Mouse (Mus musculus) lung, postnatal 0 days (tissue): ENCODE results near the gene Csrp1. TPM values are rescaled to one million over a fixed set of nuclear protein-coding genes. Genes with fewer than 3 reads are reported as not detected.

Experiments
- ATAC-seq: fragments of 200-750 bp; cut with Nextera tagmentation; 2 replicates; pipeline ENCODE4 v1.8.0; 2017; ENCODE audit warnings: moderate library complexity
- DNase-seq: peaks from one replicate; pipeline ENCODE4 v3.0.0-alpha.2; 2016; ENCODE audit warnings: low spot score
- H3K27ac ChIP-seq: fragments of 300-500 bp; sonication (generic); 2 replicates; pipeline ENCODE4 v1.5.1; 2014; ENCODE audit warnings: antibody characterized with exemption, mild to moderate bottlenecking, low read length, mixed read lengths
- H3K27me3 ChIP-seq: fragments of 300-500 bp; sonication (generic); replicated peaks from 2 replicates; pipeline ENCODE4 v1.6.1; 2014; ENCODE audit warnings: low read length, mixed read lengths; ENCODE audit not compliant: insufficient read depth
- H3K36me3 ChIP-seq: fragments of 300-500 bp; sonication (generic); 2 replicates; pipeline ENCODE4 v1.6.1; 2014; ENCODE audit warnings: low read length, mixed read lengths; ENCODE audit not compliant: insufficient read depth
- H3K4me1 ChIP-seq: fragments of 300-500 bp; sonication (generic); 2 replicates; pipeline ENCODE4 v1.6.1; 2014; ENCODE audit warnings: antibody characterized with exemption, low read depth, low read length, mixed read lengths; ENCODE audit not compliant: insufficient read depth
- H3K4me2 ChIP-seq: fragments of 300-500 bp; sonication (generic); replicated peaks from 2 replicates; pipeline ENCODE4 v1.6.1; 2014; ENCODE audit warnings: low read depth, mild to moderate bottlenecking, low read length, moderate library complexity, mixed read lengths
- H3K4me3 ChIP-seq: fragments of 300-500 bp; sonication (generic); 2 replicates; pipeline ENCODE4 v1.5.1; 2014; ENCODE audit warnings: low read depth, low read length
- H3K9ac ChIP-seq: fragments of 300-500 bp; sonication (generic); replicated peaks from 2 replicates; pipeline ENCODE4 v1.6.1; 2014; ENCODE audit warnings: low read depth, mild to moderate bottlenecking
- H3K9me3 ChIP-seq: fragments of 300-500 bp; sonication (generic); 2 replicates; pipeline ENCODE4 v1.6.1; 2016; ENCODE audit warnings: low read length, mixed read lengths
- CTCF ChIP-seq: IDR thresholded peaks from 2 replicates; pipeline ENCODE4 v1.5.1; 2016; ENCODE audit warnings: antibody characterized with exemption, mild to moderate bottlenecking
- EP300 ChIP-seq: IDR thresholded peaks from 2 replicates; pipeline ENCODE4 v1.6.1; 2016; ENCODE audit warnings: antibody characterized with exemption, mild to moderate bottlenecking, control low read depth
- WGBS: fragments of 180-500 bp; shearing (Covaris S2); extraction: QIAGEN DNeasy Blood & Tissue Kit; methylation state at CpG from one replicate; pipeline ENCODE4 v1.1.7; 2014; 5-methylcytosine and 5-hydroxymethylcytosine counted together
- polyA plus RNA-seq: library from polyadenylated mRNA; unstranded; fragments of >200 nt; fragmentation: Nextera tagmentation; extraction: Ambion mirVana; gene quantifications from 2 replicates; pipeline ENCODE4 v1.2.1, GENCODE M21; 2015

Csrp1 gene
- 449 and 545 TPM in 2 replicates for polyA plus RNA-seq

- H3K4me3 ChIP-seq: no peak within 1 kb of the TSS
- no peaks in the 10 kb centered on the region for H3K9me3 ChIP-seq
- H3K9ac ChIP-seq: no peak within 1 kb of the TSS
- DNase-seq (no peak), ATAC-seq (peak; percentile 37)
- no peak within 1 kb of the TSS for H3K4me2 ChIP-seq
- H3K36me3 ChIP-seq: no peaks in the 10 kb centered on the region
- no peaks in the 10 kb centered on the region for H3K27me3 ChIP-seq
- TF ChIP-seq CTCF (no peak), EP300 (no peak)
- H3K4me1 ChIP-seq: peaks cover 7% of the 10 kb centered on the region; the same call in 1 of the 2 replicates
- 51% methylated on average over 6 of the region's 6 CpGs for WGBS
- no peak within 1 kb of the TSS for H3K27ac ChIP-seq
Observed at GRCm38 (mm10) chr1:135719983-135720382, at the start of gene Csrp1. Gene Csrp1, plus strand, starts transcription at chr1:135720061.

- DNase-seq (peak; percentile 89), ATAC-seq (peak; percentile 82)
- Histone ChIP-seq H3K4me3 (no peak overlapping the region), H3K4me1 (peaks cover 10% of the 10 kb centered on the region), H3K36me3 (no peaks in the 10 kb centered on the region), H3K9ac (no peak overlapping the region), H3K27ac (0 out of 2 replicates have a peak overlapping the region, but pooled peaks have one; percentile 35), H3K4me2 (peak overlapping the region; percentile 36; the same call in 1 of the 2 replicates), H3K9me3 (no peaks in the 10 kb centered on the region), H3K27me3 (no peaks in the 10 kb centered on the region)
- peak; percentile 99 for TF ChIP-seq CTCF
- TF ChIP-seq EP300: no peak
- 9% methylated on average over 13 of the region's 13 CpGs for WGBS
Observed at GRCm38 (mm10) chr1:135670397-135671130, 49.3 kb upstream of the Csrp1 start.

- H3K4me3 ChIP-seq: no peak overlapping the region
- H3K9ac ChIP-seq: no peak overlapping the region
- WGBS: 37% methylated on average over 1 of the region's 1 CpGs
- H3K27me3 ChIP-seq: no peaks in the 10 kb centered on the region
- no peaks in the 10 kb centered on the region for H3K9me3 ChIP-seq
- H3K4me2 ChIP-seq: no peak overlapping the region
- no peak for DNase-seq
- no peak for ATAC-seq
- H3K4me1 ChIP-seq: peaks cover 10% of the 10 kb centered on the region
- TF ChIP-seq CTCF (peak; percentile 61), EP300 (no peak)
- H3K36me3 ChIP-seq: no peaks in the 10 kb centered on the region
- no peak overlapping the region for H3K27ac ChIP-seq
Observed at GRCm38 (mm10) chr1:135671406-135671805, 48.5 kb upstream of the Csrp1 start.

DNA sequence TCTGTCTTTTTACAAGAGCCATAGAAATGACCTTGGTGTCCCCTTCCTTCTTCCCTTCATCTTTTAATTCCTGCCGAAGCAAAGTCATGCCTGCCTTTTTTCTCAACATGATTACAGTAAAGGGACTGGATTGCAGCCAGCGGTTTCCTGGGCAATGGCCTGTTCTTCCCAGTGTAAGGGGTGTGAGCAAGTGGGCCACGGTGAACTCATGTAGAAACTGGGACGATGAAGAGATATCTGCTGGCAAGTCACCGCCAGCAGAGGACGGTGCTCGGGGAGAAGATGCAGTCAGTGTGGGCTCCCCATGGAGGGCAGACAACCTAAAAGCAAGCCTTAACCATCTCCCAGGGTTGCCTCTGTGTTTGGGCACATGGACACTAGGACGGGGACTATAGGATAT, 47.9 kb upstream of the Csrp1 start:
- Histone ChIP-seq H3K36me3 (no peaks in the 10 kb centered on the region), H3K4me1 (peaks cover 10% of the 10 kb centered on the region), H3K4me3 (no peak overlapping the region), H3K27me3 (no peaks in the 10 kb centered on the region), H3K9ac (no peak overlapping the region), H3K27ac (0 out of 2 replicates have a peak overlapping the region, but pooled peaks have one; percentile 4), H3K4me2 (no peak overlapping the region), H3K9me3 (no peaks in the 10 kb centered on the region)
- WGBS: 36% methylated on average over 8 of the region's 8 CpGs
- TF ChIP-seq EP300 (no peak), CTCF (no peak; the same call in 1 of the 2 replicates)
- DNase-seq (peak; percentile 44), ATAC-seq (no peak)

GRCm38 (mm10) chr1:135672374-135672773, 47.5 kb upstream of the Csrp1 start:
- peaks cover 10% of the 10 kb centered on the region for H3K4me1 ChIP-seq
- no peak for TF ChIP-seq EP300
- TF ChIP-seq CTCF: no peak
- H3K27me3 ChIP-seq: no peaks in the 10 kb centered on the region
- WGBS: 61% methylated on average over 4 of the region's 4 CpGs
- H3K9me3 ChIP-seq: no peaks in the 10 kb centered on the region
- H3K27ac ChIP-seq: peak overlapping the region; percentile 64; the same call in 1 of the 2 replicates
- H3K4me2 ChIP-seq: no peak overlapping the region
- H3K9ac ChIP-seq: no peak overlapping the region
- H3K36me3 ChIP-seq: no peaks in the 10 kb centered on the region
- DNase-seq (no peak), ATAC-seq (no peak)
- H3K4me3 ChIP-seq: no peak overlapping the region

DNA sequence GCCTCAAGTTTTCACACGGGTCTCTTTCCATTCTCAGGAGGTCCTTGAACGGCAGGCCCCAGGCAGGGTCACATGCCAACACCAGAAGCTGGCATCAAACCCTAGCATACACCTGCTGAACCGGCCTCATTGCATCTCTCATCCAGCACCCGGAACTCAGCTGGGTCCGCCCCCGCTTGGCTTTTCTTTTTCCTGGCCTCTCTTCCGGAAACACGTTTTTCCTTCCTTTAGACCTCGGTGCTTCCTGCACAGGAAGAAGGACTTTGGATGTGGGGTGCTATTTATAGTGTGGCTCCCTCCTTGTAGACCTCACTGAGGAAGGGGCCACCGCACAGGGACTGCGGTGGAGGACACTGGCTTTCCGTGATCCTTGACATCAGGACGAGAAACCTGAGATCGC, 46.4 kb upstream of the Csrp1 start:
- no peaks in the 10 kb centered on the region for H3K27me3 ChIP-seq
- no peak overlapping the region for H3K9ac ChIP-seq
- no peak overlapping the region for H3K4me2 ChIP-seq
- no peak for DNase-seq
- no peaks in the 10 kb centered on the region for H3K9me3 ChIP-seq
- no peaks in the 10 kb centered on the region for H3K36me3 ChIP-seq
- no peak for ATAC-seq
- TF ChIP-seq CTCF (no peak), EP300 (peak; percentile 63; the same call in 1 of the 2 replicates)
- no peak overlapping the region for H3K4me3 ChIP-seq
- 46% methylated on average over 14 of the region's 14 CpGs for WGBS
- H3K27ac ChIP-seq: peak overlapping the region; percentile 64; the same call in 1 of the 2 replicates
- H3K4me1 ChIP-seq: peaks cover 10% of the 10 kb centered on the region
